8 mouse cellular contexts compared by ENCODE assay signal in genomic region chr14:99099967-99100587, GRCm38 (mm10). TPM values are rescaled to one million over a fixed set of nuclear protein-coding genes. Genes with fewer than 3 reads are reported as not detected.
A peak's percentile ranks its signal among the peaks of the same experiment; 100 is the strongest.
DNase-seq lines count a peak whose midpoint lies in the region; ATAC-seq and TF ChIP-seq lines count a peak whose summit lies in the region.

No protein-coding gene starts in this region.

- intact Hi-C loops in left cerebral cortex, postnatal 4 days (cut with DNase I) = no loop called here

- no peak overlapping the region for H3K27ac ChIP-seq in cerebellum, adult 2 months (ENCODE audit: insufficient read depth, low read length)
- H3K27ac ChIP-seq in thymus, adult 2 months (ENCODE audit: control insufficient read depth, insufficient read depth, low read length) = no peak overlapping the region
- H3K27ac ChIP-seq in intestine, embryonic 14.5 days (ENCODE audit: low read depth) = no peak overlapping the region
- H3K27ac ChIP-seq in midbrain, embryonic 12.5 days (replicated peaks) = no peak overlapping the region

- DNase-seq in cerebellum, adult 2 months = no peak
- no peak for DNase-seq in cerebellum, adult 11-12 months
- no peak for DNase-seq in thymus, adult 2 months
- no peak for DNase-seq in thymus, postnatal 25 days
- no peak for DNase-seq in intestine, embryonic 14.5 days (ENCODE audit: low spot score)
- DNase-seq in left cerebral cortex, postnatal 4 days = no peak
- no peak for DNase-seq in Muller cell, postnatal 12 days (ENCODE audit: inconsistent ontology term)

- H3K4me2 ChIP-seq in intestine, embryonic 14.5 days (ENCODE audit: low read length) = peak overlapping the region; percentile 67
- H3K4me2 ChIP-seq in midbrain, embryonic 12.5 days (replicated peaks) = peak overlapping the region; percentile 57

- peaks cover 2% of the 10 kb centered on the region; the same call in 1 of the 2 replicates for H3K4me1 ChIP-seq in cerebellum, adult 2 months (ENCODE audit: control insufficient read depth, insufficient read depth, low read length)
- peaks cover 2% of the 10 kb centered on the region; the same call in 1 of the 2 replicates for H3K4me1 ChIP-seq in thymus, adult 2 months (replicated peaks; ENCODE audit: control insufficient read depth, insufficient read depth, low read length)
- peaks cover 7% of the 10 kb centered on the region for H3K4me1 ChIP-seq in intestine, embryonic 14.5 days (replicated peaks; ENCODE audit: control insufficient read depth, insufficient read depth, low read length)
- H3K4me1 ChIP-seq in midbrain, embryonic 12.5 days = peaks cover 13% of the 10 kb centered on the region

- peak overlapping the region; percentile 87 for H3K4me3 ChIP-seq in cerebellum, adult 2 months (replicated peaks; ENCODE audit: insufficient read depth, low read depth, low read length)
- H3K4me3 ChIP-seq in thymus, adult 2 months (ENCODE audit: control insufficient read depth, insufficient read depth, low read length) = peak overlapping the region; percentile 82
- H3K4me3 ChIP-seq in intestine, embryonic 14.5 days (ENCODE audit: low read depth, low read length) = peak overlapping the region; percentile 57
- peak overlapping the region; percentile 92 for H3K4me3 ChIP-seq in midbrain, embryonic 12.5 days

- H3K9ac ChIP-seq in intestine, embryonic 14.5 days (ENCODE audit: low read length) = peak overlapping the region; percentile 96
- H3K9ac ChIP-seq in midbrain, embryonic 12.5 days (replicated peaks) = peak overlapping the region; percentile 63

- TF ChIP-seq POLR2A in cerebellum, adult 2 months (IDR thresholded peaks at IDR 0.05; ENCODE audit: borderline replicate concordance, insufficient read depth, low read length) = no peak
- TF ChIP-seq POLR2A in thymus, adult 2 months (IDR thresholded peaks at IDR 0.05; ENCODE audit: control insufficient read depth, extremely low read depth, insufficient read depth, low read length, poor library complexity) = no peak

- no peaks in the 10 kb centered on the region for H3K9me3 ChIP-seq in intestine, embryonic 14.5 days (ENCODE audit: control insufficient read depth, low read length)
- H3K9me3 ChIP-seq in midbrain, embryonic 12.5 days = no peaks in the 10 kb centered on the region

- no peak for ATAC-seq in intestine, embryonic 14.5 days (replicated peaks; ENCODE audit: low FRiP score, low TSS enrichment, low read depth)
- no peak; the same call in 1 of the 2 replicates for ATAC-seq in midbrain, embryonic 12.5 days (ENCODE audit: low FRiP score, low read depth)

- no peak for TF ChIP-seq CTCF in cerebellum, adult 2 months (IDR thresholded peaks at IDR 0.05; ENCODE audit: borderline replicate concordance, insufficient read depth, low read depth, low read length)
- TF ChIP-seq CTCF in thymus, adult 2 months (IDR thresholded peaks at IDR 0.05; ENCODE audit: borderline replicate concordance, control insufficient read depth, extremely low read depth, insufficient read depth, low read length, poor library complexity) = no peak

- no peaks in the 10 kb centered on the region for H3K27me3 ChIP-seq in cerebellum, adult 2 months (ENCODE audit: control insufficient read depth, insufficient read depth, low read length)
- no peaks in the 10 kb centered on the region for H3K27me3 ChIP-seq in thymus, adult 2 months (ENCODE audit: control insufficient read depth, insufficient read depth, low read length)
- H3K27me3 ChIP-seq in intestine, embryonic 14.5 days (replicated peaks; ENCODE audit: control insufficient read depth, insufficient read depth, low read length) = no peaks in the 10 kb centered on the region
- no peaks in the 10 kb centered on the region for H3K27me3 ChIP-seq in midbrain, embryonic 12.5 days

- WGBS in cerebellum, adult 2 months = 7% methylated on average over 20 of the region's 20 CpGs
- WGBS in thymus, adult 2 months = 3% methylated on average over 20 of the region's 20 CpGs
- WGBS in intestine, embryonic 14.5 days = 8% methylated on average over 20 of the region's 20 CpGs
- 6% methylated on average over 20 of the region's 20 CpGs for WGBS in midbrain, embryonic 12.5 days

- H3K36me3 ChIP-seq in thymus, adult 2 months (ENCODE audit: control insufficient read depth, insufficient read depth, low read length) = peaks cover 6% of the 10 kb centered on the region
- H3K36me3 ChIP-seq in intestine, embryonic 14.5 days (ENCODE audit: control insufficient read depth, insufficient read depth, low read length) = peaks cover 64% of the 10 kb centered on the region
- peaks cover 54% of the 10 kb centered on the region for H3K36me3 ChIP-seq in midbrain, embryonic 12.5 days

RNA-seq across cellular contexts. Expression of gene Dis3, which starts 0.5 kb away (rescaled TPM):
- 12.8 and 14.8 TPM in 2 replicates for polyA plus RNA-seq in cerebellum, adult 2 months (2012; rRNA removed)
- 9.7 and 12.4 TPM in 2 replicates for polyA plus RNA-seq in thymus, adult 2 months (2012; rRNA removed)
- 46.6 and 47.3 TPM in 2 replicates for polyA plus RNA-seq in intestine, embryonic 14.5 days (2014; fragmentation: Nextera tagmentation; extraction: Ambion mirVana)
- 40.3 and 41.2 TPM in 2 replicates for polyA plus RNA-seq in midbrain, embryonic 12.5 days (2016; fragmentation: Nextera tagmentation; extraction: Ambion mirVana)
- 10 to 100 TPM; 38.7 to 39.7 TPM for total RNA-seq in left cerebral cortex, postnatal 4 days (2021)

RNA-seq across cellular contexts. Expression of gene Pibf1, which starts 0.9 kb away (rescaled TPM):
- 6.5 and 7.3 TPM in 2 replicates for polyA plus RNA-seq in cerebellum, adult 2 months (2012; rRNA removed)
- polyA plus RNA-seq in thymus, adult 2 months (2012; rRNA removed) = 1.8 and 2.4 TPM in 2 replicates
- 17.7 and 21.6 TPM in 2 replicates for polyA plus RNA-seq in intestine, embryonic 14.5 days (2014; fragmentation: Nextera tagmentation; extraction: Ambion mirVana)
- 24.5 and 26.3 TPM in 2 replicates for polyA plus RNA-seq in midbrain, embryonic 12.5 days (2016; fragmentation: Nextera tagmentation; extraction: Ambion mirVana)
- total RNA-seq in left cerebral cortex, postnatal 4 days (2021) = 10 to 100 TPM; 14.6 to 15.0 TPM

RNA-seq across cellular contexts. Expression of gene Bora, which starts 54.1 kb away (rescaled TPM):
- 4.2 and 4.3 TPM in 2 replicates for polyA plus RNA-seq in cerebellum, adult 2 months (2012; rRNA removed)
- polyA plus RNA-seq in thymus, adult 2 months (2012; rRNA removed) = 11.8 and 16.0 TPM in 2 replicates
- 69.4 and 76.9 TPM in 2 replicates for polyA plus RNA-seq in intestine, embryonic 14.5 days (2014; fragmentation: Nextera tagmentation; extraction: Ambion mirVana)
- polyA plus RNA-seq in midbrain, embryonic 12.5 days (2016; fragmentation: Nextera tagmentation; extraction: Ambion mirVana) = 65.4 and 65.9 TPM in 2 replicates
- total RNA-seq in left cerebral cortex, postnatal 4 days (2021) = 1 to 10 TPM; 4.4 to 5.2 TPM

RNA-seq across cellular contexts. Expression of gene Mzt1, which starts 54.1 kb away (rescaled TPM):
- polyA plus RNA-seq in cerebellum, adult 2 months (2012; rRNA removed) = 57.7 and 60.9 TPM in 2 replicates
- polyA plus RNA-seq in thymus, adult 2 months (2012; rRNA removed) = 19.6 and 19.9 TPM in 2 replicates
- 53.1 and 64.1 TPM in 2 replicates for polyA plus RNA-seq in intestine, embryonic 14.5 days (2014; fragmentation: Nextera tagmentation; extraction: Ambion mirVana)
- 130 and 135 TPM in 2 replicates for polyA plus RNA-seq in midbrain, embryonic 12.5 days (2016; fragmentation: Nextera tagmentation; extraction: Ambion mirVana)
- total RNA-seq in left cerebral cortex, postnatal 4 days (2021) = 10 to 100 TPM; 44.0 to 44.8 TPM
